Mouse (Mus musculus) left cerebral cortex, adult 8-10 months (tissue): Measurements from ENCODE around the gene Vps52. TPM values are rescaled to one million over a fixed set of nuclear protein-coding genes. Genes with fewer than 3 reads are reported as not detected.

Source experiments
- DNase-seq, 2 experiments: peaks; one replicate each; pipeline ENCODE4 v3.0.0; 2022; ENCODE audit warnings: low spot score in 2 of 2
- total RNA-seq, 4 experiments: library from RNA; stranded (reverse); gene quantifications; 2 replicates each; pipeline ENCODE4 v1.2.4; 2022

Gene Vps52
- 10 to 100 TPM; 70.6 to 79.6 (median 72.8) TPM for total RNA-seq

- DNase-seq: peak; percentile 92 to 97
Measured at GRCm38 (mm10) chr17:33955555-33956214, at the start of gene Vps52, which contains the start of gene Rps18. Gene Vps52, plus strand, starts transcription at chr17:33955812. Gene Rps18, minus strand, starts transcription at chr17:33956001.

DNA sequence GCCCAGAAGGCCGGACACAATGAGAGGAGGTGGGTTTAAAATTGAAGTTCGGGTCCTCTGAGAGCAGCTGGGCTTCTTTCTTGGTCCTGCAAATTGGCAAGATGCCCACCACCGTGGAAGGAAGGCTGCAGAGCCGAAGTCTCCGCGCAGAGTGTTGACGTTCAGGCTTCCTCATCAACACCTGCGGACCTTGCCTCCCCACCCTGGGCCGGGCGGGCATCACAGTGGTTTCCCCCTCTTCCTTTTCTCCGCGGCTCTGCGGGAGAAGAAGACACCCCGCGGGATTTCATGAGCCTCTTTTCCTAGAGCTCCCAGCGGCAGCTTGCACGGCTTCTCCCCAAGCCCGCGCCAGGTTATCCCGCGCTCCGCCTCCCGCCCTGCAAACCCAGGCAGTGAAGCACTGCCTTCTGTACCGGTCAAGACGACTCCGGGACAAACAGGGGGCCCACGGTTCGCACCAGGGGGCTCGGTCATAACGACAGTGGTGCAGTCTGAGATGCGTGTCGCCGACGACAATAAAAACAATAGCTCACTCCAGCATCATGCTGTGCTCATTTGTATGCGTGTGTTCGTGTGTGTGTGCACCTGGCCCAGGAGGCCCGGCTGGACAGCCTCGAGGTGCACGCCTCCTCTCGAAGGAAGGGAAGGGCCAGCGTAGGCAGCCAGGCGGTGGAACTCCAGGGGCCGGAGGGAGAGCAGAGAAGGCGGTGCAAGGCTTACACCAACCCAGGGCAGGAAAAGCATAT, 47.1 kb upstream of the Vps52 start:
- peak in 1 of 2 experiments; percentile 63 for DNase-seq

DNA sequence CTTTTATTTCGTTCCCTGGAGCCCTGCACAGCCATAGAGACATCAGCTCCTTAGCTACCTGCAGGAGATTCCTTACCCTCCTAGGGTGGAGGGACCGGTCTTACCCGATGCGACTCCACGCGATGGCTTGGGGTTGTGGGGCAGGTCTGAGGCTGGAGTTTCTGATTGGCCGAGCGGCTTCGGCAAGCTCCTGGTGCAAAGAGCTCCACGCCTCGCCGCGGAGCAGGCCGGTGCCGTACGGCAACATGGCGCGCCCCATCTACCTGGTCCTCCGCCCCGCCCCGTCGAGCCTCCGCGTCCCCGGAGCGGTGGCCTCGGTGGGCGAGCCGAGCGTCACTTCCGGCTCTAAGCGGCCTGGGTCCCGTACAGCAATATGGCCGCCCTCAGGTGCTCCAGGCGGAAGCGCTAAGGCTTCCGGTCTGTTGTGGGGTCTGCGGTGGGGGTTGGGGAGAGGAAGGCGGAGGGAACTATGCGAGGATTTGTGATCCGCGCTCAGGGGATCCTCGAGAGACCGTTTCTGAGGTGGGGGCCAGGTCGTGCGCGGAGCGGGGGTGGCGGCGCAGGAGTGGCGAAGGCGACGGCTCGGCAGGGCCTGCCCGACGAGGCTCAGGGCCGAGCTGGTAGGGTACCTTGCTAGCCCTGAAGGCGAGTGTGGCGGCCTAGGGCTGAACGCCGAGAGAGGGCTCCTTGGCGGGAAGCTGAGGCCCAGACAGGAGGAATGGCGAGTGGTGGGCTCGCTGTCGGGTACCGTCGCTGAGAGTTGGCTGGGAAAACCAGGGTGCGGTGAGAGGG, 46.3 kb upstream of the Vps52 start, which contains the start of gene Daxx:
Daxx (plus strand) TSS at position 338 of the 792 bp plus-strand sequence.
- peak; percentile 94 to 99 for DNase-seq

DNA sequence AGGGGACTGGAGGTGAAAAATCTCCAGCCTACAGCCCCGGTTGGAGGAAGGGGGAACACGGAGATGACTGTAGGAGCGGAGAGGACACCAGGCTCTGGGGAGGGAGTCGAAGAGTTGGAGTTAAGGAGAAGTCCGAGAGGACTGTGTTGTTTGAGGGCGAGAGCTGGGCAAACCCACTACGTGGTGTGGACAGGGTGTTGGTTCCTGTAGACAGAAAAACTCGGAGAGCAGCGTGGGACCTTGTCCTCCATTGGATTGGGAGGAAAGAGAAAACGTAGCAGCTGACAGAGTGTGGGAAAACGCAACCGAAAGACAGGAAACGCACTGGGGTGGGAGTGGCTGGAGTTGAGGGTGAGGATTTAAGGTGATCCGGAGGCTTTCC, 45.8 kb upstream of the Vps52 start:
- DNase-seq: no peak

DNA sequence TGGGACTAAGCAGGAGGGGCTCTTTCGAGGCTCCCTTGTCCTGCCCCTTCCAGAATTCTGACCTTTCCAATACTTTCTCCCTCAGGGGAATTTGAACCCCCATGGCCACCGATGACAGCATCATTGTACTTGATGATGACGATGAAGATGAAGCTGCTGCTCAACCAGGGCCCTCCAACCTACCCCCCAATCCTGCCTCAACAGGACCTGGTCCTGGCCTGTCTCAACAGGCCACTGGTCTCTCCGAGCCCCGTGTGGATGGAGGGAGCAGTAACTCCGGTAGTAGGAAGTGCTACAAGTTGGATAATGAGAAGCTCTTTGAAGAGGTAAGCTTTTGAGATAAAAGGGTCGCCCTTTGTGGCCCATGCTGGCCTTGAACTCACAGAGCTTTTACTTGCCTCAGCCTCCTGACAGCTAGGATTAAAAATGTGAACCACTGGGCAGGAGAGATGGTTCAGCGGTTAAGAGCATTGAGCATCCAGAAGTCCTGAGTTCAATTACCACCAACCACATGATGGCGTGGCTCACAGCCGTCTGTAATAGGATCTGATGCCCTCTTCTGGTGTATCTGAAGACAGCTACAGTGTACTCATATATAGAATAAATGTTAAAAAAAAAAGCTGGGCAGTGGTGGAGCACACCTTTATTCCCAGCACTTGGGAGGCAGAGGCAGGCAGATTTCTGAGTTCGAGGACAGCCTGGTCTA, 45.1 kb upstream of the Vps52 start:
- no peak for DNase-seq

- no peak for DNase-seq
Measured at GRCm38 (mm10) chr17:33911052-33911812, 44.4 kb upstream of the Vps52 start.

DNA sequence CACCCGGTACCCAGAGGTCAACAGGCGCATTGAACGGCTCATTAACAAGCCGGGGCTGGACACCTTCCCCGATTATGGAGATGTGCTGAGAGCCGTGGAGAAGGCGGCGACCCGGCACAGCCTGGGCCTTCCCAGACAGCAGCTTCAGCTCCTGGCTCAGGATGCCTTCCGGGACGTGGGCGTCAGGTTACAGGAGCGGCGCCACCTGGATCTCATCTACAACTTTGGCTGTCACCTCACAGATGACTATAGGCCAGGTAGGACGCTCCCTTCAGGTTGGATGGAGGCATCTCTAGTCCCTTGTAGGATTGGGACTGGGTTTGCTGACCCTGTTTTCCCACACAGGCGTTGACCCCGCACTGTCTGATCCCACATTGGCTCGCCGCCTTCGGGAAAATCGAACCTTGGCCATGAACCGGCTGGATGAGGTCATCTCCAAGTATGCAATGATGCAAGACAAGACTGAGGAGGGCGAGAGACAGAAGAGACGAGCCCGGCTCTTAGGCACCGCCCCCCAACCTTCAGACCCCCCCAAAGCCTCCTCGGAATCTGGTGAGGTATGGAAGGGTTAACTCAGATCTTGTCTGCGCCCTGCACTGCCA, 43.7 kb upstream of the Vps52 start:
- peak in 1 of 2 experiments; percentile 24 for DNase-seq

- DNase-seq: no peak
Measured at GRCm38 (mm10) chr17:33913264-33913663, 42.3 kb upstream of the Vps52 start.

DNA sequence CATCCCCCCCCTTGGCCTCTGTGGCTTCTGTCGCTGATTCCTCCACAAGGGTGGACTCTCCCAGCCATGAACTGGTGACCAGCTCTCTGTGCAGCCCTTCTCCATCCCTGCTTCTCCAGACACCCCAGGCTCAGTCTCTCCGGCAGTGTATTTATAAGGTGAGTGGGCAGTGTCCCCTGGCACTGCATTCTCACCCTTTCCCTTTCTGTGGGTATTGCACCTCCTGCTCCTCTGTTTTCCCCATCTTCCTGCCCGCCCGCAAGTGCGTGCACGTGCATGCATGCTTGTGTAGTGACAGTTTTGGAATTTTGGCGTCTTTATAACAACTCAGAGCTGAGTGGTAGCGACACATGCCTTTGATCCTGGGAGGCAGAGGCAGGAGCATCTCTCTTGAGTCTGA, 41.7 kb upstream of the Vps52 start:
- no peak for DNase-seq

DNA sequence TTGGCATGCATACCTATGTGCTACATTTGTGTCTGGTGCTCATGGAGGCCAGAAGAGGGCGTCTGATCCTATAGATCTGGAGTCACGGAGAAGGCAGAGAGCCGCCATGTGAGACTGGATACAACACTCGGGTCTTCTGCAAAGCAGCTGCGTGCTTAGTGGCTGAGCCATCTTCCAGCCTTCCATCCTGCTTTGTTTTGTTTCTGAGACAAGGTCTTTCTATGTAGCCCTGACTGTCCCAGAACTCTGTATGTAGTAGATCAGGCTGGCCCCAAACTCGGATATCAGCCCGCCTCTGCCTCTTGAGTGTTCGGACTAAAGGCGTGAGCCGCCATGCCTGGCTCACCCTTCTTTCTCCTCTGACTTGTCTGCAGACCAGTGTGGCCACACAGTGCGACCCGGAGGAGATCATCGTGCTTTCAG, 40.6 kb upstream of the Vps52 start:
- peak in 1 of 2 experiments; percentile 9 for DNase-seq

GRCm38 (mm10) chr17:33915671-33916250, 39.9 kb upstream of the Vps52 start, which contains the start of the genes Tapbp and Zbtb22:
Gene Tapbp, plus strand, starts transcription at chr17:33915899.
Gene Zbtb22, plus strand, starts transcription at chr17:33915904.
- DNase-seq: peak; percentile 94 to 97

- peak in 1 of 2 experiments; percentile 28 for DNase-seq
Measured at GRCm38 (mm10) chr17:33916294-33916693, 39.3 kb upstream of the Vps52 start.

- DNase-seq: peak in 1 of 2 experiments; percentile 36
Measured at GRCm38 (mm10) chr17:33916847-33917655, 38.6 kb upstream of the Vps52 start.

DNA sequence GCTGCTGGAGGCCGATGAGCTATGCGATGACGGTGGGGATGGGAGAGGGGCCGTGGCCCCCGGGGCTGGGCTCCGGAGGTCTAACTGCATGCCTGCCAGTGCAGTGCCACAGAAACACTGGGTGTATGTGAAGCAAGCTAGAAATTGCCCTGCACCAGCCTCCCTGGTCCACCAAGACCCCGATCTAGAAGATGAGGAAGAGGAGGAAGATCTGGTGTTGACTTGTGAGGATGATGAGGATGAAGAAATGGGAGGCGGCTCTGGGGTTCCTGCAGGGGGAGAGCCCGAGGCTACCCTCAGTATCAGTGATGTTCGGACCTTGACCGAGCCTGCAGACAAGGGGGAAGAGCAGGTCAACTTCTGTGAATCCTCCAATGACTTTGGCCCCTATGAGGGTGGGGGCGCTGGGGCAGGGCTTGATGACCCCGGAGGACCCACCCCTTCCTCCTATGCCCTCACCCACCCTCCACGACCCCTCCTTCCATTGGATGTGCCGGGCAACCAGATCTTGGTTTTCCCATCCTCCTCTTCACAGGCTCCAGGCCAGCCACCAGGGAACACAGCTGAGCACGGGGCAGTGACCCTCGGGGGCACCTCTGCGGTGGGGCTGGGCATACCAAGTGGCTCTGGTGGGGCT, 37.8 kb upstream of the Vps52 start:
- DNase-seq: peak in 1 of 2 experiments; percentile 26

GRCm38 (mm10) chr17:33918293-33919203, 37.1 kb upstream of the Vps52 start:
- peak in 1 of 2 experiments; percentile 31 for DNase-seq

GRCm38 (mm10) chr17:33919351-33920281, 36.0 kb upstream of the Vps52 start:
- peak; percentile 47 to 49 for DNase-seq
